Mouse (Mus musculus): ENCODE results near the gene Smim10l1.

Gene Smim10l1

DNA sequence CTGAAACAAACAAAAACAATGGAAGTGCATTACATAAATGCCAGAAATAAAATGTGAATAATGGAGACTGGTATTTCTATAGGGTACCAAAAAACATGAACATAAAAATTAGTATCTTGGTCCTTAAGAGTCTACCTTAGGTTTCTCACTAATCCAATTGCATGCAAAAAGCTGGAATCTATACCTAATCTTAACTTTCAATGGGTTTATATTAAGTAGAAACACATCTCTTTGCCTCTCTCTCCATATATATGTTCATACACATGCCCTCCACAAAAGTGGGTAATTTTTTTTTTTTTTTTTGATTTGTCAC, at the start of gene Smim10l1:
Smim10l1 (plus strand) TSS at position 301 of the 313 bp plus-strand sequence.
- DNase-seq, result no peak

DNA sequence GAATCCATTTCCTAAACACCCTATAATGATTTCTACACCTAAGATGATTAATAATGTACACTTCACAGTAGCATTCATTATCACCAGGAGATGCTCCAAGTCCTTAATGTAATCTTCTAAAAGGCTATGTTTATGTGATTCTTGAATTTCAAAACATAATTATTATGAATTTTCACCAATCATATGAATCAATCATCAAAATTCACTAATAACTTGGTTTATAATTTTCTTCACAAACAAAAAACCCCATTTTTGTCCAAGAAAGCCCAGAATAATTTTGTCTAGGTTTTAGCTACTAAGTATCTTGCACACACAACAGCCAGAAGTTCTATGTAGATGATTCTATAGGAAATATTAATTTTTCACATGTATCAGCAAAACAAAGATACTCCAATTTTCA, 49.0 kb upstream of the Smim10l1 start, which contains the start of gene Tas2r140:
Tas2r140 (minus strand) TSS at position 101 of the 400 bp plus-strand sequence.
- DNase-seq, result no peak

DNA sequence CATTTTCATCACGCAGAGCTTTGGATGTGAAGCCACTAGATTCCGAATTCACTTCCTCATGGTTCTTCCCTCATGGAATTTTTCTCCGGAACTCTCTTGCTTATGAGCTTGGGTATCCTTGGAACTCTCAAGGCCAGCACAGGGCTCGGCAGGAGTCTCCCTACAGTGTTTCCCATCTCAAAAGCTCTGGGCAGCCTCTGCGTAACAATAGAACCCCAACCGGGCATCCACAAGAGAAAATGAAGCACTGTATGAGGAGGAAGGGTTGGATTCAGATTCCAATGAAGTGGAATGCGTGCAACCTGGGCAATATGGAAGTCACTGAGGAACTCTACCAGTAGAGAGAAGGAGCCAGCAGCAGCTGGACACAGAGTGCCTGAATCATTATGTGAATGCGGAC, 12.5 kb upstream of the Smim10l1 start:
- no peak for DNase-seq

DNA sequence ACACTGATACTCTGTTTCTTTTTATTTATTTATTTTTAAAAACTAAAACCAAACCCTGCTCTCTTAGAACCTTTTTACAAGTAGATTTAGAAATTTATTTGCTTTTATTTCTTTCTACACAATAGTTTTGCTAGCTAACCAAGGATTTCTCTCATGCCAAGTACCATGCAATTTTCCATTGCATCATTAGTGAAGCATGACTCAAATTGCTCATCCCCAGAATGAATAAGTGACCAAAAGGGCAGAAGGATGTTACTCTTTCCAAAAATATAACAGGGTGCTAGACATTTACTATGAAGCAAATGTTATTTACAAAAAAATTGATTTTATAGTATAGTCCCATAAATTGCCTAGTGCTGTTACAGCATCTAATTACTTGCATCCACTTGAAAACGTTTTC, 2.3 kb upstream of the Smim10l1 start:
- no peak for DNase-seq

DNA sequence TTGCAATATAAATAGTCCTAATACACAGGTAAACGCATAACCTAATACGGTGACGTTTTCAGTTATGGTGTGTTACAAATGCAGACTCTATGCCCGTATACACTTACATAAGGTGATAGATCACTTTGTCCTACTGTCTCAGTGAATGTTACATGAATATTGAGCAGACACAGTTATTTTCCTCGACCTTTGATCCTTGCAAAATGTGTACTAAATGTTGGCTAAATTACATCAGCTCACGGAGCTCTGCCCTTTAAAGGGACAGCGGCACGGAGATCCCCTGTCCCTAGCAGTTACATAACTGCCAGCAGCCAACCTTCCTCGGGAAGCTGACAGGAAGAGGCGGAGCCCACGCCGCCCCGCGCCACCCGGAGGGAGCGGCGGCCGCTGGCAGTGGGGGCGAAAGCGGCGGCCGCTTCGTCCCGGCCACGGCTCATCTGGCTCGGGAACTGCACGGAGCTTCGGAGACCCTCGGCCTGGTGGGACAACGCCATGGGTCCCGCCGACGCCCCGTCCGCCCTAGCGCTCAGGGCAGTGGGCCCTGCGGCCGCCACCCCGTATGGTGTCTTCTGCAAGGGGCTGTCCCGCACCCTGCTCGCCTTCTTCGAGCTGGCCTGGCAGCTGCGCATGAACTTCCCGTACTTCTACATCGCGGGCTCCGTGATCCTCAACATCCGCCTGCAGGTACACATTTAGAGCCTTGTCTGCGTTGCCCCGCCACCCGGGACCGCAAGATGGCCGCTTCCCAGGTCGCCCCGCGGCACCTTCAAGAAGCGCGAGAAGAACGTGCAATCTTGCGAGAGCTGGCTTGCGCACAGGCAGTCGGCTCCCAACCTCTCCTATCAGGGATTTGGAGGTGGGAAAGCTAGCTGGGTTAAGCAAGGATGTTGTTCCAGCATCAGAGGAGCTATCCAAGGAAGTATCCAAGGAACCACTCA, 482 bp downstream of the Smim10l1 start:
- peak; percentile 76 for DNase-seq

Data from liver (tissue).